Mouse (Mus musculus) C2C12 (cell line): ENCODE data around the gene Trem3. TPM values are rescaled to one million over a fixed set of nuclear protein-coding genes. Genes with fewer than 3 reads are reported as not detected.

ENCODE experiments used
- H3K27me3 ChIP-seq: one replicate; pipeline ENCODE4 v1.6.1; 2011; ENCODE audit not compliant: control insufficient read depth, insufficient read depth, insufficient read length
- H3K36me3 ChIP-seq: one replicate; pipeline ENCODE4 v1.6.1; 2011; ENCODE audit not compliant: control insufficient read depth, insufficient read depth
- H3K4me3 ChIP-seq: one replicate; pipeline ENCODE4 v1.5.1; 2011; ENCODE audit warnings: mild to moderate bottlenecking, control low read depth; ENCODE audit not compliant: poor library complexity, insufficient read depth, severe bottlenecking
- H3K79me2 ChIP-seq: one replicate; pipeline ENCODE4 v1.6.1; 2011; ENCODE audit not compliant: control insufficient read depth, insufficient read depth
- H3K79me3 ChIP-seq: one replicate; pipeline ENCODE4 v1.6.1; 2011; ENCODE audit warnings: low read depth, control low read depth
- H3ac ChIP-seq: one replicate; pipeline ENCODE3; 2011; ENCODE audit warnings: low read depth; ENCODE audit not compliant: control insufficient read depth, insufficient read length
- CEBPB ChIP-seq: IDR thresholded peaks from one replicate; pipeline ENCODE4 v1.6.1; 2011; ENCODE audit warnings: low read depth, mild to moderate bottlenecking, control low read depth, moderate library complexity
- CTCF ChIP-seq: IDR thresholded peaks from one replicate; pipeline ENCODE4 v1.5.1; 2011; ENCODE audit not compliant: control insufficient read depth, insufficient read depth, insufficient read length
- FOSL1 ChIP-seq: IDR thresholded peaks from one replicate; pipeline ENCODE4 v1.8.0; 2011; ENCODE audit warnings: mild to moderate bottlenecking, low read length; ENCODE audit not compliant: poor library complexity, insufficient read depth, severe bottlenecking
- MAX ChIP-seq: IDR thresholded peaks from one replicate; pipeline ENCODE4 v1.6.1; 2011; ENCODE audit warnings: mild to moderate bottlenecking, control low read depth
- MYOD1 ChIP-seq: IDR thresholded peaks from one replicate; pipeline ENCODE4 v1.6.1; 2011; ENCODE audit warnings: low read depth; ENCODE audit not compliant: control insufficient read depth, insufficient read length
- MYOG ChIP-seq: IDR thresholded peaks from one replicate; pipeline ENCODE4 v1.6.1; 2011; ENCODE audit not compliant: control insufficient read depth, insufficient read length; ENCODE audit errors: extremely low read depth
- USF1 ChIP-seq: IDR thresholded peaks from one replicate; pipeline ENCODE4 v1.6.1; 2011; ENCODE audit warnings: low read depth, mild to moderate bottlenecking, control low read depth, moderate library complexity
- polyA plus RNA-seq: library from polyadenylated mRNA; unstranded; fragments of >200 nt; fragmentation: generic; extraction: Trizol; gene quantifications from one replicate; pipeline ENCODE4 v1.2.1, GENCODE M21; 2012; ENCODE audit warnings: missing spikeins

Gene Trem3
- polyA plus RNA-seq, 1 experiment = not detected

DNA sequence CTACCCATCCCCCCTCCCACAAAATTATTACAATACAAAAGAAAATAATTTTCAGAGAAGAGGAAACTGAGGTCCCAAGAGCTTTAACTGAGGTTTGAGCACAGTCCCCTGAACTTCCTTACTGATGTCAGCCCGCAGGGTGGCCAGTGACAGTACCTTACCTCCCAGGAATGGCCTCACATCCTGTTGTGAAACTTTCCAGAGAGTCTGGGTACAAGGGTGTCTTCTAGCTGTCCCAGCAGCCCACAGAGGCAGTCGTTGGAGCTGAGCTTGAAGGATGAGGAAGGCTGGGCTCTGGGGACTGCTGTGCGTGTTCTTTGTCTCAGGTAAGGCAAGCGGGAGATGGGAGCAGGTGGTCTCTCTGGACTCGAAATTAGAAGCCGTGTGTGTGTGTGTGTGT lies 15.1 kb upstream of the Trem3 start, which contains the start of gene Trem1:
Trem1 (plus strand) TSS at position 251 of the 400 bp plus-strand sequence.
- Histone ChIP-seq H3K79me3 (no peaks in the 10 kb centered on the region), H3K4me3 (no peak within 1 kb of the TSS), H3K36me3 (no peaks in the 10 kb centered on the region), H3K27me3 (no peaks in the 10 kb centered on the region), H3ac (no peak within 1 kb of the TSS), H3K79me2 (no peaks in the 10 kb centered on the region)
- TF ChIP-seq CEBPB (no peak), FOSL1 (no peak), USF1 (no peak), MYOG (no peak)

DNA sequence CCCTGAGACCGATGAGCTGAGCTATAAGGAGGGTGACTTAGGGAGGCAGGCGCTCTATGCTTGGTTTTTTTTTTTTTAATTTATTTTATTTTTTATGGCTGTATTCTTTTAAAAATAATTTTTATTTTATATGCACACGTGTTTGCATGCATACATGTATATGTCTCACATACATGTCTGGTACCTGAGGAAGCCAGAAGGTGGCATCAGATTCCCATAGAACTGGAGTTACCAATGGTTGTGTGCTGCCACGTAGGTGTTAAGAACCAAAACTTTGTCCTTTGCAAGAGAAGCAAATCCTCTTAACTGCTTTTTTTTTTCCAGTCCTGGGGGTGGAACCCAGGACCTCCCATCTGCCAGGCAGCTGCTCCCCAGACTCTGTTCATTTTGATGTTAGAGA lies 13.8 kb upstream of the Trem3 start:
- TF ChIP-seq MYOG (no peak), USF1 (no peak), MYOD1 (no peak), FOSL1 (no peak), CTCF (no peak), CEBPB (no peak), MAX (no peak)

DNA sequence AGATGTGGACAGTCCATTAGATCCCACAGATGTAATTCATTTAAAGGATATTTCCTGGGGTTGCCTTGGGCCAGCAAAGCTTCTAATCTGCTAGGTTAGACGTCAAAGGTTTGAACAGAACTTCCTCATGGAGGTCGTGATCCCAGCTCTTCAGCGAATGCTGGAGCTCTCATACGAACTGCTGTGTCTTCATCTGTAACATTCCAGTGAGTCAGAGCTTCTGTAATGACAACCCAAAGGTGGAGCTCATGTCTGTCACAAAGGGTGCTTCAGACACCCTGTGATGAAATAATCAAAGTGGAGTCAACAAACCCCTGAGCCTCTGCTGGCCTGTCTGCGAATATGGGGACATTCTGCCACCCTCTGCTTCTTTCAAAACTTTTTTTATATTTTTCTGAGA lies 13.0 kb upstream of the Trem3 start:
- Histone ChIP-seq H3K4me3 (no peak overlapping the region), H3K27me3 (no peaks in the 10 kb centered on the region), H3K36me3 (no peaks in the 10 kb centered on the region), H3K79me2 (no peaks in the 10 kb centered on the region), H3ac (no peak overlapping the region), H3K79me3 (no peaks in the 10 kb centered on the region)
- TF ChIP-seq MAX (no peak), MYOD1 (no peak), CTCF (no peak), CEBPB (no peak), FOSL1 (no peak), USF1 (no peak), MYOG (no peak)

More for the DNA sequence above, 13.8 kb upstream of the Trem3 start:
- no peaks in the 10 kb centered on the region for H3K36me3 ChIP-seq
- H3K4me3 ChIP-seq = no peak overlapping the region
- no peak overlapping the region for H3ac ChIP-seq
- H3K27me3 ChIP-seq = no peaks in the 10 kb centered on the region
- H3K79me2 ChIP-seq = no peaks in the 10 kb centered on the region
- H3K79me3 ChIP-seq = no peaks in the 10 kb centered on the region

DNA sequence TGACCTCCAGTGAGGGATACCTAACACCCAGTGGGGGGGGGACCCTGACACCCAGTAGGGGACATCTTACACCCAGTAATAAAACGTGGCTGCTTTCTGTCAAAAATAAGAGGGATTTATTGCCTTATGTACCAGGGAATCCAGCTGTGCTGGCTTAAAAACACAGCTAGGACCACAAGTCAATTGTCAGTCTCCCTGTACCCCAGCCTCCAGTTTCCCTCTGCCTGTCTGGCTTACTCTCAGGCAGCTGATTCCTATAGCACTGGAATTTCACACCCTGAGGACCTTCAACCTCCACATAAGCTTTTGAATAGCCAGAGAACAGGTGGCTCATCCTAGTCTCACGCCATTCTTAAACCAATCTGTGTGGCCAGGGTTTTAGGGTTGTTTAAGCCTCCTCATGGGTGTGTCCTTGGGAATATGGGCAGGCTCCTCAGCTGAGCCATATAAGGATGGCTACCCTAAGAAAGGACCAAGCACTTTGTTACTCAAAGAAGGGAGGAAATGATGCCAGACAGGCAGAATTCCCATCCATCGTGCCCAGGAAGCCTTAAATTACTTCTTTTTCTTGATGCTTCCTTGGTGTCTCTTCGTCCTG lies 11.7 kb upstream of the Trem3 start:
- Histone ChIP-seq H3ac (no peak overlapping the region), H3K27me3 (no peaks in the 10 kb centered on the region), H3K36me3 (no peaks in the 10 kb centered on the region), H3K79me2 (no peaks in the 10 kb centered on the region), H3K4me3 (no peak overlapping the region), H3K79me3 (no peaks in the 10 kb centered on the region)
- TF ChIP-seq MAX (no peak), MYOD1 (no peak), MYOG (no peak), USF1 (no peak), CTCF (no peak), FOSL1 (no peak), CEBPB (no peak)

DNA sequence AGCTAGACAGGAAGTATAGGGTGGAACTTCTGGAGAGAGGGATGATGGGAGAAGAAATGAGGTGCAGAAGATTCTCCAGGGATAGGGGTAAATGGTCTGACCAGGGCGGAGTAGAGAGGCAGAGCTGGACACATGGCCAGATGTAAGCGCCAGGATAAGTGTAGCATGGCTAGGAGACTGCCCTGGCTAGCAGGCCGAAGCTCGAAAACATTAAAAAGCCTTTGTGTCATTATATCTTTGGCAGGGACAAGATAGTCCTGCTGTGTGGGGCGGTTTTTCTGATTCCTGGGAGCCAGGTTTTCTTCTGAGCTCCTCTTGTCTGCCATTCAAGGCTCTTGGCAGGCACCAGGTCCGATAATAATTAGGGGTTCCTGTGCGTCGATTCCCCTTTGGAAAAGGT lies 10.0 kb upstream of the Trem3 start:
- no peaks in the 10 kb centered on the region for H3K36me3 ChIP-seq
- TF ChIP-seq MAX (no peak), MYOG (no peak)

DNA sequence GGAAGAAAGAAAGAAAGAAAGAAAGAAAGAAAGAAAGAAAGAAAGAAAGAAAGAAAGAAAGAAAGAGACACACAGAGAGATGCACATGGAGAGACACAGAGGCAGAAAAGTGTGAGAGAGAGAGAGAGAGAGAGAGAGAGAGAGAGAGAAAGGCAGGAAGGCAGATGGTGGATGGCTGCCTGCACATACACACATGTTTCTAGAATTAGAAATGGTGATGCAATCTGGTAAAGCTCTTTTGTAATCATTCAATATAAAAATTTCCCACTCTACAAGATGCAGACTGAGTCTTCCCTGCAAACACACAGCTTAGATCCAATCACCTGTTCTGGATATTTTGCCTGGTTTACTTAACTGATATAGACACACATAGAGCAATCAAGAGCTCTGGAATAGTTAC lies 1.5 kb downstream of the Trem3 start:
- no peaks in the 10 kb centered on the region for H3K79me2 ChIP-seq
- no peaks in the 10 kb centered on the region for H3K36me3 ChIP-seq
- H3K79me3 ChIP-seq = no peaks in the 10 kb centered on the region
- H3K27me3 ChIP-seq = no peaks in the 10 kb centered on the region
- no peak overlapping the region for H3K4me3 ChIP-seq
- no peak for TF ChIP-seq MYOD1
- TF ChIP-seq USF1 = no peak
- TF ChIP-seq CEBPB = no peak
- no peak for TF ChIP-seq MAX
- no peak for TF ChIP-seq MYOG
- TF ChIP-seq FOSL1 = no peak
- H3ac ChIP-seq = no peak overlapping the region

More for the DNA sequence above, 10.0 kb upstream of the Trem3 start:
- Histone ChIP-seq H3K79me2 (no peaks in the 10 kb centered on the region), H3K4me3 (no peak overlapping the region), H3K27me3 (no peaks in the 10 kb centered on the region), H3K79me3 (no peaks in the 10 kb centered on the region), H3ac (no peak overlapping the region)
